Mouse (Mus musculus) E14TG2a.4 (cell line): ENCODE data around the gene Ccr1l1.

Source experiments
- CTCF ChIP-seq: conservative IDR thresholded peaks from 2 replicates; pipeline ENCODE4 v1.5.1; 2014; ENCODE audit warnings: low read length
- POU5F1 ChIP-seq: IDR thresholded peaks from 2 replicates; pipeline ENCODE4 v1.6.1; 2014; ENCODE audit warnings: low read length, borderline replicate concordance

- TF ChIP-seq CTCF (no peak), POU5F1 (no peak)
These were observed 13.2 kb upstream of the Ccr1l1 start for GRCm38 (mm10) chr9:123991312-123991906.
